ENCODE assay signal across 8 mouse cellular contexts in the genomic region with DNA sequence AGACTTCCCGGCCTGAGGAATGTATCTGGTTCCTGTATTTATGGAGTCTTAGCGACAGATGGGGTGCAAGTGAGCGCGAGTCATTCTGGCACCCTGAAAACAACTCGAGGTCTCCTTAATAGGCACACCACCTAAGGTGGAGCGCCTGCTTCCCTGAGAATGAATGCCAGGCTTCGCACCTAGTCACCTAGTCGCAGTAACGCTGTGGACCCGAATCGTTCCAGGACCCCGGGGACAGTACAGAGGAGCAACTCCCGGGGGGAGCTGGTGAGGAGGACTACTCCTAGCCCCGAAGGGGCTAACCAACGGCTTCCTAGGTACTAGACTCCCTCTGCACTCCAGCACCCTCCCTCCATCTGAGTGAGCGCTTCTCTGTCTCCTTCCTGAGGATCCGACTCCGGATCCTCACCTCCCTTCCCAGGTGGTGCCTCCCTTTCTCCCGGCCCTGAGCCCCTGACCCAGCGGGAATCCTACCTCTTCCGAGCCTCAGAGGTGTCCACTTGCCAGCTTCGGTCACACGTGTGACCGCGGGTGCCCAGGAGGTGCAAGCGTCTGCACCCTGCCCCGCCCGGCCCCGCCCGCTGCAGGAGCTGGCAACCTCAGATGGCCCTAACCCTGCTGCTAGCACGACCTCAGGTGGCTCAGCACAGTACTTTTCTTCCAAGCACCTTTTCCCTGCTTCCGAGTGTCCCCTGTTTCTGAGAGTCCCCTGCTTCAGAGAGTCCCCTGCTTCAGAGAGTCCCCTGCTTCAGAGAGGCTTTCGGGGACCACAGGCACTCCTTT. TPM values are rescaled to one million over a fixed set of nuclear protein-coding genes. Genes with fewer than 3 reads are reported as not detected.
A peak's percentile ranks its signal among the peaks of the same experiment; 100 is the strongest.
DNase-seq lines count a peak whose midpoint lies in the region; ATAC-seq lines count a peak whose summit lies in the region.

A gene (minus strand): TSS at position 771 of the 783 bp plus-strand sequence.

- no peaks in the 10 kb centered on the region for H3K9me3 ChIP-seq in hindbrain, embryonic 10.5 days
- H3K9me3 ChIP-seq in limb, embryonic 10.5 days (replicated peaks): no peaks in the 10 kb centered on the region

- peak within 1 kb of the TSS; percentile 40 for H3K4me3 ChIP-seq in hindbrain, embryonic 10.5 days
- peak within 1 kb of the TSS; percentile 30 for H3K4me3 ChIP-seq in limb, embryonic 10.5 days

- no peak for ATAC-seq in megakaryocyte-erythroid progenitor cell, adult 5-6 weeks (replicated peaks; ENCODE audit: low FRiP score, low TSS enrichment, poor library complexity, severe bottlenecking)
- ATAC-seq in erythroblast, adult 5-6 weeks (replicated peaks; ENCODE audit: low FRiP score, poor library complexity, severe bottlenecking): no peak

- no peaks in the 10 kb centered on the region for H3K36me3 ChIP-seq in hindbrain, embryonic 10.5 days
- no peaks in the 10 kb centered on the region for H3K36me3 ChIP-seq in limb, embryonic 10.5 days

- H3K27ac ChIP-seq in hindbrain, embryonic 10.5 days: no peak within 1 kb of the TSS
- no peak within 1 kb of the TSS for H3K27ac ChIP-seq in limb, embryonic 10.5 days

- peak; percentile 56 for DNase-seq in urinary bladder, postnatal 14 days (ENCODE audit: low spot score)
- DNase-seq in urinary bladder, postnatal 10 days (ENCODE audit: low spot score): no peak
- no peak for DNase-seq in hindbrain, embryonic 10.5 days (ENCODE audit: low spot score)
- DNase-seq in limb, embryonic 10.5 days (ENCODE audit: low spot score): no peak
- DNase-seq in urinary bladder, postnatal 36 days (ENCODE audit: low spot score in 2 of 2): peak; percentile 18 to 49
- no peak for DNase-seq in thymus, adult 18-20 months

- peaks cover 39% of the 10 kb centered on the region for H3K27me3 ChIP-seq in hindbrain, embryonic 10.5 days (ENCODE audit: insufficient read depth, poor library complexity, severe bottlenecking)
- H3K27me3 ChIP-seq in limb, embryonic 10.5 days (ENCODE audit: low read depth, poor library complexity, severe bottlenecking): peaks cover 45% of the 10 kb centered on the region

- WGBS in hindbrain, embryonic 10.5 days: 8% methylated on average over 33 of the region's 33 CpGs
- 6% methylated on average over 33 of the region's 33 CpGs for WGBS in limb, embryonic 10.5 days

- peaks cover 10% of the 10 kb centered on the region for H3K4me1 ChIP-seq in hindbrain, embryonic 10.5 days (replicated peaks)
- H3K4me1 ChIP-seq in limb, embryonic 10.5 days: peaks cover 11% of the 10 kb centered on the region

RNA-seq across cellular contexts. Expression of the gene that starts here (rescaled TPM):
- polyA plus RNA-seq in hindbrain, embryonic 10.5 days (2016; fragmentation: Nextera tagmentation; extraction: Ambion mirVana): not detected in 2 replicates
- not detected in 2 replicates for polyA plus RNA-seq in limb, embryonic 10.5 days (2016; fragmentation: Nextera tagmentation; extraction: Ambion mirVana)
- total RNA-seq in megakaryocyte-erythroid progenitor cell, adult 5-6 weeks (2014; fragmentation: Nextera tagmentation): not detected in 2 replicates
- total RNA-seq in megakaryocyte-erythroid progenitor cell, adult 5-6 weeks (2017): not detected in 2 replicates
- total RNA-seq in erythroblast, adult 5-6 weeks (2015; ENCODE audit: low replicate concordance): not detected in 2 replicates
- total RNA-seq in erythroblast, adult 5-6 weeks (2017; ENCODE audit: low replicate concordance): not detected in 2 replicates

Comparison
In these comparisons a context has a peak if more than half of its experiments do, and no peak if none do; other contexts are left out.
1. DNase-seq: peak in urinary bladder, postnatal 14 days (single experiment) and urinary bladder, postnatal 36 days (2 of 2); none in urinary bladder, postnatal 10 days (single experiment), hindbrain, embryonic 10.5 days (single experiment), limb, embryonic 10.5 days (single experiment) and thymus, adult 18-20 months (0 of 2).